Mouse (Mus musculus): Measurements from ENCODE around the gene Nme1. TPM values are rescaled to one million over a fixed set of nuclear protein-coding genes. Genes with fewer than 3 reads are reported as not detected.

Gene Nme1
- total RNA-seq, 2 experiments from 2014 or later: 223 to 319 TPM

DNA sequence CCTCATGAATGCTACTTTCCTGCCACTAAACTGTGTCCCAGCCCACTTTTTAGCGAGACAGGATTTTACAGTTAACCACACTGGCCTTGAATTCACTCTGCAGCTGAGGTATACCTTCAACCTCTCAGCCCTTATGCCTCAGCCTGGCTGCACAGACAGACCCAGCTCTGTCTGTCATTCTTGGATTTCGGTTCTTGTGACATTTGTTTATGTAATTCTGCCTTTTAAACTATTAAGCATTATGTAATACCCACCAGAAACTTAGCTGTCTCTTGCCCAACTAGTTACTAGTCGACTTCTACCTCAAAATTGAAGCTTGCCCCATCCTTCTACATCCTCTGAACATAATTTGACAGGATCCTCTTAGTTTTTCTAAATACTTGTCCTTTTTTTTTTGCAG, 60.5 kb downstream of the Nme1 start:
- no peak for ATAC-seq (replicated peaks; ENCODE audit: low FRiP score, low TSS enrichment, poor library complexity, severe bottlenecking)

Other genes starting within 250 kb of the Nme1 start
- gene Utp18, start 82.8 kb downstream of the Nme1 start, total RNA-seq (2014; fragmentation: Nextera tagmentation): 28.4 and 45.0 TPM in 2 replicates
- gene Utp18, start 82.8 kb downstream of the Nme1 start, total RNA-seq (2017): 88.2 and 93.3 TPM in 2 replicates
- gene Mbtd1, start 82.7 kb downstream of the Nme1 start, total RNA-seq (2014; fragmentation: Nextera tagmentation): 65.7 and 82.5 TPM in 2 replicates
- 41.8 and 49.8 TPM in 2 replicates for gene Mbtd1, start 82.7 kb downstream of the Nme1 start, total RNA-seq (2017)
- 171 and 305 TPM in 2 replicates for gene Nme2, start 12.3 kb downstream of the Nme1 start, total RNA-seq (2014; fragmentation: Nextera tagmentation)
- 149 and 173 TPM in 2 replicates for gene Nme2, start 12.3 kb downstream of the Nme1 start, total RNA-seq (2017)
- gene Gm20390, start 228 bp downstream of the Nme1 start, total RNA-seq (2014; fragmentation: Nextera tagmentation): 148 TPM in 1 of 2 replicates, not detected in the other
- not detected in 2 replicates for gene Gm20390, start 228 bp downstream of the Nme1 start, total RNA-seq (2017)
- gene Spag9, start 27.6 kb upstream of the Nme1 start, total RNA-seq (2014; fragmentation: Nextera tagmentation): 28.3 and 37.0 TPM in 2 replicates
- 56.1 and 78.4 TPM in 2 replicates for gene Spag9, start 27.6 kb upstream of the Nme1 start, total RNA-seq (2017)
- gene Tob1, start 242.9 kb upstream of the Nme1 start, total RNA-seq (2014; fragmentation: Nextera tagmentation): 5.1 and 8.7 TPM in 2 replicates
- 4.4 and 7.8 TPM in 2 replicates for gene Tob1, start 242.9 kb upstream of the Nme1 start, total RNA-seq (2017)